ENCODE assay signal across 17 mouse cellular contexts in the genomic region with DNA sequence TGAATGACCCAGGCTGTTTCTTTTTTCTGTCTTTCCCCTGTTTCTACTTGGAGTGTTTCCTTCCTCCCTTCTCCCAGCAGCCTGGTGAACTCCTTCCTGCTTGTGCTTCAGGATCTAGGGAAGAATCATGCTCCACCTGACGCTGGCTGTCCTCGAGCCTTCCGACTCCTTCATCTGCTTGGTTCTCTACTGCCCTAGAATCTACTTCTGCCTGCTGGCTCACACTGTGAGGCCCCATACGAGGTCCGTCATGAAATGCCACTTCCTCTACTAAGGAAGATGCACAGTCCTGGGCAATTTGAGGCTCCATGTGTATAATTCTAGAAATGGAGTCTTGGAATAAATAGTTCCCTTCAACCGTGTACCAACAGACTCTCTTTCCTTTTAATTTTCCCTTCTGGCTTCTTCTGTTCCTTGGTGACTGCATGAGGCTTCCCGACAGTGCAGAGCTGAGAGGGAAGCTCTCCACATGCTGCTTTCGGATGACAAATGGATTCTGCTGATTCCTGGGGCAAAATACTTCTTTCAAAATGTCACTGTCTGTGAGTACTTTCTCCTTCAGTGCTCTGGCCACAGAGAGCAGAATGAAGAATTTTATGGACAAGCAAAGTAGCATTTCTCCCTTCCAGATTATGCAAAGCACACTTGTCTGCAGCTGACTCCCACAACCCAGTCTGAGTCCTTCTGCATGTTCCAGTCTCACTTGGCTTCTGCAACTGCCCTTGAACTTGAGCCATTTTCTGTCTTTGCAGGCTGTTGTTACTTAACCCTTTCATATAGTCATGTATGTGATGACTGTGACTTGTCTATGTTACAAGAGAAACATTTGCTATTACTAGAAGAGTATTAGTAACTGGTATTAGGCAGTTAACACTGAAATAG.
DNase-seq lines count a peak whose midpoint lies in the region; TF ChIP-seq lines count a peak whose summit lies in the region.
"Had no signal": no experiment of that assay in that cellular context is flagged by ENCODE, and none has a peak within 500 bp of the region (broad histone marks: within the 10 kb centered on the region; RNA-seq: fewer than 3 reads in every experiment).

No protein-coding gene starts in this region.

- DNase-seq in adrenal gland, adult (ENCODE audit: inconsistent age in 2 of 2, low spot score in 1 of 2): peak; percentile 8 to 74
- DNase-seq in adrenal gland, postnatal 25 days: no peak
- DNase-seq in heart, adult 18-20 months: peak; percentile 8 to 21
- no peak for DNase-seq in heart, adult 8-10 months (ENCODE audit: low spot score)
- no peak for DNase-seq in layer of hippocampus, adult 2 months (ENCODE audit: low spot score in 2 of 2)
- DNase-seq in layer of hippocampus, adult 9-10 months (ENCODE audit: low spot score): no peak
- DNase-seq in testis, postnatal 14 days (ENCODE audit: low spot score): peak; percentile 15
- no peak for DNase-seq in testis, postnatal 10 days (ENCODE audit: low spot score)
- DNase-seq: gastrocnemius, postnatal 25 days; liver; retina, postnatal 1 day; spleen, adult 18-20 months had no signal

- H3K27ac ChIP-seq in layer of hippocampus, adult 2 months: peak overlapping the region; percentile 79
- H3K27ac ChIP-seq: intestine, embryonic 15.5 days; macrophage; midbrain, embryonic 15.5 days; neural tube, embryonic 12.5 days; stomach, postnatal 0 days had no signal

- no peak overlapping the region for H3K4me3 ChIP-seq in layer of hippocampus, adult 2 months
- H3K4me3 ChIP-seq: intestine, embryonic 15.5 days; midbrain, embryonic 15.5 days; neural tube, embryonic 12.5 days had no signal

- no peak for TF ChIP-seq CTCF in layer of hippocampus, adult 2 months (conservative IDR thresholded peaks at IDR 0.05)

Comparison
In these comparisons a context has a peak if more than half of its experiments do, and no peak if none do; other contexts are left out.
1. DNase-seq: peak in adrenal gland, adult (2 of 2), heart, adult 18-20 months (2 of 2) and testis, postnatal 14 days (single experiment); none in adrenal gland, postnatal 25 days (single experiment), heart, adult 8-10 months (single experiment), layer of hippocampus, adult 2 months (0 of 2), layer of hippocampus, adult 9-10 months (single experiment) and testis, postnatal 10 days (single experiment).